Mouse (Mus musculus): Measurements from ENCODE around the gene Ncoa1. TPM values are rescaled to one million over a fixed set of nuclear protein-coding genes. Genes with fewer than 3 reads are reported as not detected.

Ncoa1 gene
- total and polyA plus RNA-seq, 2 experiments from 2014 or later = 7.8 to 15.6 TPM

DNA sequence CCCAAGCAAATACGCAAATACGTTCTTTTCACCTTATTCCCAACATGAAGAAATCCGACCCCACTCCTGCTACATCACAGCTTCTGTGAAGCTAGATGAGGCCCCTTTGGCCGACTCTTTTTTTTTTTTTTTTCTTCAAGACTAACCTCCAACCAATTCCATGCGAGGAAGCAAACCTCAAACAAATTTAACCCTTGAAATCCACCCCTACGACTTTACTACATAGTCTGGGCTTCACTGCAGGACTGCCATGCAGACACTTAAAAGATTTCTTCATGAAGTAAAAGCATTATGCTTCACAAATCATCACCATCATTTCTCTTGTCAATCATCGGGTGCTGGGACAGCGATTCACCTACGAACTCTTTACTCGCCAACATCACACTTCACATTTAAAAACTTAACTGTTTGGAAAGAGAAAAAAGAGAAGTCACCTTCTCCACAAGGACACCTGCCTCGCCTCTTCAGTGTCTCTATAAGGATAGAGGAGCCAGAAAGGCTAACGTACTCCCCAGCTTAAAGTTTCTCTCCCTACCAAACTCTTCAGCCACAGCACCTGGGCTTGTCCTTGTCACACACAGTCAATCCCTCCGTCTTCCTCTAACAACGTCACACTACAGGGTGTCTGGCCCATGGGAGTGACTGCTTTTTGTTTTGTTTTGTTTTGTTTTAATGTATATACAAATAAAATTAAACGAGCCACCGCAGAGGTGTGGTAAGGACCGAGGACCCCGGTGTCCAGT lies 1.6 kb downstream of the Ncoa1 start:
- H3K4me2 ChIP-seq (ENCODE audit: low read depth, low read length) = peak overlapping the region; percentile 80
- DNase-seq (ENCODE audit: low spot score) (no peak), ATAC-seq (ENCODE audit: insufficient read depth, low read depth) (no peak)
- peak overlapping the region; percentile 99 for H3K9ac ChIP-seq (replicated peaks; ENCODE audit: low read depth, low read length)
- H3K4me3 ChIP-seq (ENCODE audit: low read depth, low read length) = peak overlapping the region; percentile 93
- peak overlapping the region; percentile 98; the same call in 1 of the 2 replicates for H3K27ac ChIP-seq (ENCODE audit: low read depth)
- H3K36me3 ChIP-seq (replicated peaks; ENCODE audit: control insufficient read depth, insufficient read depth, low read length) = no peaks in the 10 kb centered on the region
- no peaks in the 10 kb centered on the region for H3K9me3 ChIP-seq (replicated peaks; ENCODE audit: control insufficient read depth, low read length)
- TF ChIP-seq CTCF (IDR thresholded peaks at IDR 0.05; ENCODE audit: low read depth) (no peak), EP300 (IDR thresholded peaks at IDR 0.05; ENCODE audit: low read depth) (no peak)
- 20% methylated on average over 18 of the region's 18 CpGs for WGBS
- peaks cover 19% of the 10 kb centered on the region for H3K4me1 ChIP-seq (ENCODE audit: control insufficient read depth, insufficient read depth)
- no peaks in the 10 kb centered on the region for H3K27me3 ChIP-seq (ENCODE audit: control insufficient read depth, insufficient read depth, low read length)

DNA sequence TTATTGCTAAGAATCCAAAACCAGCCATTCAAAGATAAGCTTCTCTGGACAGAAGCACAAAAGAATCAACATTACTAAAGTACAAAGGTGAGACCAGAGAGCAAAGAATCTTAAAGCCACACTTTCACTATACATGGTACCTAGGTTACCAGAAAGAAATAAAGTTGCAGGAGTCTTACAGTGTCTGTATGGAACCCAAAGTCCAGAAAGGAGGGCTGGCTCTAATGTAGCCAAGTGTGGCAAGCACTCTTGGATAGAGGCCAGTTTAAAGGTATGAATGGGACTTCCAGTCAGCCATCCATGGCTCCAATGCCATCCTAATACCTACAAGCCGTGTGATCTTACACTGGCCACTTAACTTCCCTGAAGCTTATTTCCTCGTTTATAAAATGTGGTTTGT lies 7.9 kb downstream of the Ncoa1 start:
- H3K4me1 ChIP-seq (ENCODE audit: control insufficient read depth, insufficient read depth) = peaks cover 7% of the 10 kb centered on the region; the same call in 1 of the 2 replicates
- TF ChIP-seq EP300 (IDR thresholded peaks at IDR 0.05; ENCODE audit: low read depth) (no peak), CTCF (IDR thresholded peaks at IDR 0.05; ENCODE audit: low read depth) (no peak)
- DNase-seq (ENCODE audit: low spot score) (no peak), ATAC-seq (ENCODE audit: insufficient read depth, low read depth) (no peak)
- H3K9me3 ChIP-seq (replicated peaks; ENCODE audit: control insufficient read depth, low read length) = no peaks in the 10 kb centered on the region
- H3K27me3 ChIP-seq (ENCODE audit: control insufficient read depth, insufficient read depth, low read length) = no peaks in the 10 kb centered on the region
- no peaks in the 10 kb centered on the region for H3K36me3 ChIP-seq (replicated peaks; ENCODE audit: control insufficient read depth, insufficient read depth, low read length)
- WGBS = 52% methylated on average over 2 of the region's 2 CpGs
- no peak overlapping the region for H3K4me3 ChIP-seq (ENCODE audit: low read depth, low read length)
- no peak overlapping the region for H3K4me2 ChIP-seq (ENCODE audit: low read depth, low read length)
- no peak overlapping the region for H3K27ac ChIP-seq (ENCODE audit: low read depth)
- no peak overlapping the region for H3K9ac ChIP-seq (replicated peaks; ENCODE audit: low read depth, low read length)

DNA sequence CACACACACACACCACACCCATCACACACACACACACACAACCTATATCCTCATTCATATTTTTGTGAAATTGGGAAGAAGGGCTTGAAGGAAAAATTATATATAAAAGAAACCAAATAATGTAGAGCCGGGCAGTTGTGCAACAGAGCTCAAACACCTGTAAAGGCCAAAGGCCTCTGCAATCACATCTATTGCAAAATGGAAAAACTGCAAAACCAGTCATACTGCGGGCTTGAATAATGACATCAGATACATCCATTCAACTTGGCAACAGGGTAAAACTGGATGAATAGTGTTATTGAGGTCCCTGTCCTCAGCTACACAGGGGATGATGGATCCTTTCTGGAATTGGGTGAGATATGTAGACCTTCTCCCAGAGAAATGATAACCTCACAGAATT lies 13.3 kb downstream of the Ncoa1 start:
- no peak for DNase-seq (ENCODE audit: low spot score)
- 86% methylated on average over 2 of the region's 2 CpGs for WGBS
- H3K27me3 ChIP-seq (ENCODE audit: control insufficient read depth, insufficient read depth, low read length) = no peaks in the 10 kb centered on the region
- TF ChIP-seq CTCF (IDR thresholded peaks at IDR 0.05; ENCODE audit: low read depth) = no peak
- no peak for TF ChIP-seq EP300 (IDR thresholded peaks at IDR 0.05; ENCODE audit: low read depth)
- no peaks in the 10 kb centered on the region for H3K4me1 ChIP-seq (ENCODE audit: control insufficient read depth, insufficient read depth)
- no peak overlapping the region for H3K9ac ChIP-seq (replicated peaks; ENCODE audit: low read depth, low read length)
- H3K36me3 ChIP-seq (replicated peaks; ENCODE audit: control insufficient read depth, insufficient read depth, low read length) = no peaks in the 10 kb centered on the region
- no peak for ATAC-seq (ENCODE audit: insufficient read depth, low read depth)
- H3K9me3 ChIP-seq (replicated peaks; ENCODE audit: control insufficient read depth, low read length) = no peaks in the 10 kb centered on the region
- no peak overlapping the region for H3K27ac ChIP-seq (ENCODE audit: low read depth)
- H3K4me3 ChIP-seq (ENCODE audit: low read depth, low read length) = no peak overlapping the region
- H3K4me2 ChIP-seq (ENCODE audit: low read depth, low read length) = no peak overlapping the region

DNA sequence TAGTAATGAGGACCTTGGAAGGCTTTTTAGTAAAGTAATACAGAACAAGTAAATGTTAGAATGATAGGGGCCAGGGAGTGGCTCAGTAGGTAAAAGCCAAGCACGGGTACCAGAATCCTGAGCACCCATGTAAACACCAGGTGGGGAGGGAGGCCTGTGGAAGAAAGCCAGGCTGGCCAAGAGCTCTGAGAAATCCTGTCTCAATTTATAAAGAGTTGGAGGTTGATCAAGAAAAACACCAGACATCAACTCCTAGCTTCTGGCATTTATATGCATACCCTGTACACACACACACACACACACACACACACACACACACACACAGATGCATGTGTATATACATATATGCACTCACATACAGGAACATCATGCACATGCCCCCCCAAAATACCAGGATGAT lies 14.6 kb downstream of the Ncoa1 start:
- DNase-seq (ENCODE audit: low spot score) (no peak), ATAC-seq (ENCODE audit: insufficient read depth, low read depth) (no peak)
- Histone ChIP-seq H3K27ac (ENCODE audit: low read depth) (no peak overlapping the region), H3K27me3 (ENCODE audit: control insufficient read depth, insufficient read depth, low read length) (no peaks in the 10 kb centered on the region), H3K9me3 (replicated peaks; ENCODE audit: control insufficient read depth, low read length) (no peaks in the 10 kb centered on the region), H3K4me3 (ENCODE audit: low read depth, low read length) (no peak overlapping the region), H3K9ac (replicated peaks; ENCODE audit: low read depth, low read length) (no peak overlapping the region), H3K4me1 (ENCODE audit: control insufficient read depth, insufficient read depth) (0 out of 2 replicates have a peak, but pooled peaks cover 2% of the 10 kb centered on the region), H3K4me2 (ENCODE audit: low read depth, low read length) (no peak overlapping the region), H3K36me3 (replicated peaks; ENCODE audit: control insufficient read depth, insufficient read depth, low read length) (no peaks in the 10 kb centered on the region)
- WGBS = 75% methylated on average over 1 of the region's 1 CpGs
- TF ChIP-seq CTCF (IDR thresholded peaks at IDR 0.05; ENCODE audit: low read depth) (no peak), EP300 (IDR thresholded peaks at IDR 0.05; ENCODE audit: low read depth) (no peak)

DNA sequence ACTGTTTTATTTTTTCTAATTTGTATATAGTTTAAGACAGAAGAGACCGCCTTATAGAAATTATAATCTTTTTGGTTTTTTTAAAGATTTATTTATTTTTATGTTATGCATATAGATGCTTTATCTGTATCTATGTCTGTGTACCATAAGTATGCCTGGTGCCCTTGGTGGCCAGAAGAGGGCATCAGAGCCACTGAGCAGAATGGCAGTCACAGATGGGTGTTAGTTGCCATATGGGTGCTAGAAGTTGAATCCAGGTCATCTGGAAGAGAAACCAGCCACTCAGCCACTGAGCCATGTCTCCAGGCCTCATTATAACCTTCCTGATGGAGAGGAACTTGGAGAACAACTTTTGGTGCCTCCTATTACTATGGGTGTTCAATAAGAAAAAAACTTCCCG lies 16.0 kb downstream of the Ncoa1 start:
- DNase-seq (ENCODE audit: low spot score) (no peak), ATAC-seq (ENCODE audit: insufficient read depth, low read depth) (no peak)
- Histone ChIP-seq H3K4me1 (ENCODE audit: control insufficient read depth, insufficient read depth) (0 out of 2 replicates have a peak, but pooled peaks cover 5% of the 10 kb centered on the region), H3K9ac (replicated peaks; ENCODE audit: low read depth, low read length) (no peak overlapping the region), H3K27ac (ENCODE audit: low read depth) (no peak overlapping the region), H3K27me3 (ENCODE audit: control insufficient read depth, insufficient read depth, low read length) (no peaks in the 10 kb centered on the region), H3K9me3 (replicated peaks; ENCODE audit: control insufficient read depth, low read length) (no peaks in the 10 kb centered on the region), H3K4me2 (ENCODE audit: low read depth, low read length) (no peak overlapping the region), H3K36me3 (replicated peaks; ENCODE audit: control insufficient read depth, insufficient read depth, low read length) (no peaks in the 10 kb centered on the region), H3K4me3 (ENCODE audit: low read depth, low read length) (no peak overlapping the region)
- no peak for TF ChIP-seq EP300 (IDR thresholded peaks at IDR 0.05; ENCODE audit: low read depth)
- peak; percentile 17; the same call in 1 of the 2 replicates for TF ChIP-seq CTCF (IDR thresholded peaks at IDR 0.05; ENCODE audit: low read depth)
- WGBS = 99% methylated on average over 2 of the region's 2 CpGs
